Mouse (Mus musculus) limb, embryonic 13.5 days (tissue): Measurements from ENCODE around the gene Vrtn. TPM values are rescaled to one million over a fixed set of nuclear protein-coding genes. Genes with fewer than 3 reads are reported as not detected.

Source experiments
- ATAC-seq: fragments of 200-750 bp; cut with Nextera tagmentation; 2 replicates; pipeline ENCODE4 v1.8.0; 2017; ENCODE audit warnings: low read depth, moderate number of reproducible peaks, moderate TSS enrichment; ENCODE audit not compliant: low FRiP score
- H3K27ac ChIP-seq: fragments of 300-500 bp; sonication (generic); 2 replicates; pipeline ENCODE4 v1.5.1; 2015; ENCODE audit warnings: inconsistent platforms, mild to moderate bottlenecking, moderate library complexity
- H3K27me3 ChIP-seq: fragments of 300-500 bp; sonication (generic); 2 replicates; pipeline ENCODE4 v1.6.1; 2015; ENCODE audit warnings: mild to moderate bottlenecking, inconsistent platforms
- H3K36me3 ChIP-seq: fragments of 300-500 bp; sonication (generic); 2 replicates; pipeline ENCODE4 v1.6.1; 2015; ENCODE audit warnings: inconsistent platforms, mild to moderate bottlenecking, moderate library complexity
- H3K4me1 ChIP-seq: fragments of 300-500 bp; sonication (generic); 2 replicates; pipeline ENCODE4 v1.6.1; 2015; ENCODE audit warnings: inconsistent platforms
- H3K4me2 ChIP-seq: fragments of 300-500 bp; sonication (generic); replicated peaks from 2 replicates; pipeline ENCODE4 v1.6.1; 2015; ENCODE audit warnings: inconsistent platforms, mild to moderate bottlenecking, moderate library complexity
- H3K4me3 ChIP-seq: fragments of 300-500 bp; sonication (generic); 2 replicates; pipeline ENCODE4 v1.5.1; 2015; ENCODE audit warnings: moderate library complexity, mild to moderate bottlenecking, inconsistent platforms
- H3K9ac ChIP-seq: fragments of 300-500 bp; sonication (generic); 2 replicates; pipeline ENCODE4 v1.6.1; 2015; ENCODE audit warnings: mild to moderate bottlenecking, inconsistent platforms
- H3K9me3 ChIP-seq: fragments of 300-500 bp; sonication (generic); 2 replicates; pipeline ENCODE4 v1.6.1; 2016; ENCODE audit warnings: inconsistent platforms
- WGBS: fragments of 180-500 bp; shearing (Covaris S2); methylation state at CpG from one replicate; pipeline ENCODE4 v1.1.7; 2015; 5-methylcytosine and 5-hydroxymethylcytosine counted together
- polyA plus RNA-seq: library from polyadenylated mRNA; unstranded; fragments of >200 nt; fragmentation: Nextera tagmentation; extraction: Ambion mirVana; gene quantifications from 2 replicates; pipeline ENCODE4 v1.2.1, GENCODE M21; 2015

Vrtn gene
- polyA plus RNA-seq, 1 experiment from 2014 or later = 0.10 TPM

DNA sequence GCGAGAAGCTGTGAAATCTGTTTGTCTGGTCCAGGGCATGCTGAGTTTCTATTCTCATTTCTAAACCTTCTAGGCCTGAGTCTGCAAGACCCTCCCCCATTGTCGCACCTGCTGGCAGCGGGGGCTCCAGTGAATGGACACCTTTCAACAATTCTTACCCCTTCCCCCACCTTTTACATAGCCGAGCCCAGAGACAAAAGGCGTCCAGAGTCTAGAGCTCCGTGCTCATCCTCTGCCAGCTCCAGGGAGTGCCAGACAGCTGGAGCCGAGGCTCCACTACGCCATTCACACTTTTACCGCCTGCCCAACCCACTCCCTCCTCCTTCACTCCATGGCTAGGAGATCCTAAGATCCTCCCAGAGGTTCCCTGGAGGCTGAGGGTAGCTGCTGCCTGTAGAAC lies 15.7 kb upstream of the Vrtn start:
- Histone ChIP-seq H3K9me3 (no peaks in the 10 kb centered on the region), H3K27me3 (peaks cover 39% of the 10 kb centered on the region), H3K36me3 (no peaks in the 10 kb centered on the region), H3K9ac (no peak overlapping the region), H3K27ac (no peak overlapping the region), H3K4me2 (no peak overlapping the region), H3K4me3 (no peak overlapping the region), H3K4me1 (no peaks in the 10 kb centered on the region)
- no peak for ATAC-seq
- 4% methylated on average over 9 of the region's 9 CpGs for WGBS

DNA sequence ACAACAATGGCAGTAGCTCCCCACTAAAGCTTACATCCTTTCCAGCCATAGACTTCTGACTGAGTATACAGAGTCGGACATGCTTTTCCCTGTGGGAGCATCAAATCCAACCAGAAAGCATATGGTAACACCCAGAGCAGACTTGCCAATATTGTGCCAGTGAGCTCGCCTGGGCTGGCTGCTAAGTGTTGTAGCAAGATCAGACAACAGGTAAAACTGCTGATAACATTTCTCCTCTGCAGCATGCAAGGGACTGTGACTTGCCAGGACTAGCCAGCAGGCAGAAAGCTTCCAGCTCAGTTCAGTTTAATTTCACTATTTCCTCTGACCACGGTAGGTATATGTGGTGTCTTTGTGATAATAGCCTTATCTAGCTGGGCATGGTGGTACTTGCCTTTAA lies 9.0 kb upstream of the Vrtn start:
- WGBS = 62% methylated on average over 3 of the region's 3 CpGs

DNA sequence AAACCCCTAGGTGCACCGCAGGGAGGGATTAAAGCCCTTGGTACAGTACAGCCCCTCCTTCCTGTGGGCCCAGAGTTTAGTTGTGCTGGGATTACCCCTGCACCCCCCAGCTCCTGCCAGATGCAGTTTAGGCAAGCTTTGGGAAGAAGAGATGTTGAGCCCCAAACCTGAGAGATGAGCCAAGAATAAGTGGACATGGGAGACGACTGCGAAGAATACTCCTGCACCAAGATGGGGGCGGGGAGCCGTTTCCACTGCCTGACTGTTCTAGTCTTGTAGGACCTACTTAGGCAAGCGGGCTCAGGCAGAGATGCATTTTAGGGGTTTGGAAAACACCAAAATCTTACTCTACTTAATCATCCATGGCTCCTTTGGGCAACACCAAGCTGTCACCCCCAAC lies 566 bp upstream of the Vrtn start:
- 18% methylated on average over 6 of the region's 6 CpGs for WGBS
- peaks cover 56% of the 10 kb centered on the region for H3K27me3 ChIP-seq
- no peaks in the 10 kb centered on the region for H3K9me3 ChIP-seq

More for the DNA sequence above, 9.0 kb upstream of the Vrtn start:
- peaks cover 4% of the 10 kb centered on the region; the same call in 1 of the 2 replicates for H3K27me3 ChIP-seq
- H3K27ac ChIP-seq = no peak overlapping the region
- H3K9ac ChIP-seq = no peak overlapping the region
- H3K4me2 ChIP-seq = no peak overlapping the region
- no peak overlapping the region for H3K4me3 ChIP-seq
- H3K4me1 ChIP-seq = no peaks in the 10 kb centered on the region
- no peaks in the 10 kb centered on the region for H3K36me3 ChIP-seq
- H3K9me3 ChIP-seq = no peaks in the 10 kb centered on the region
- no peak for ATAC-seq

GRCm38 (mm10) chr12:84650234-84650633 lies 9.4 kb downstream of the Vrtn start:
- Histone ChIP-seq H3K9me3 (no peaks in the 10 kb centered on the region), H3K4me2 (no peak overlapping the region), H3K27ac (no peak overlapping the region), H3K4me3 (no peak overlapping the region), H3K9ac (no peak overlapping the region), H3K4me1 (no peaks in the 10 kb centered on the region), H3K27me3 (peaks cover 33% of the 10 kb centered on the region; the same call in 1 of the 2 replicates), H3K36me3 (no peaks in the 10 kb centered on the region)
- no peak for ATAC-seq
- 84% methylated on average over 13 of the region's 13 CpGs for WGBS

More for the DNA sequence above, 566 bp upstream of the Vrtn start:
- Histone ChIP-seq H3K36me3 (no peaks in the 10 kb centered on the region), H3K4me3 (no peak overlapping the region), H3K9ac (no peak overlapping the region), H3K4me2 (no peak overlapping the region), H3K27ac (no peak overlapping the region), H3K4me1 (peaks cover 17% of the 10 kb centered on the region)
- no peak for ATAC-seq

DNA sequence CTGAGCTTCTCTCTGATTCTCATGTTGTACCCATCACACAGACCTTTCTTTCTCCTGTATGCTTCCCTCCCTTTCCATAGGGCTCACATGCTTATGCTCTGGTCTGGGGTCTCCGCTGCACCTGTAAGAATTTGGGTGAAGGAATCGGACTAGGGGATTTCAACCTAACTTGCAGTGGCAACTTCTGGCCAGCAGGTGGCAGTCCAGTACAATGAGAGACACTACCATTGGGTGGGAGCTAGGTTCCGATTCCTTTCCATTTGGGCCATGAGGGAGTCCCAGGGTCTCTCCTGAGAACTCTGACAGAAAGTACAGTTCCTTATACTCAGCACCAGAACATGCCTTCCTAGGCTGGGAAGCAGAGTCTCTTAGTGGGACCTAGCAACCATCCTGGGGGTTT lies 13.1 kb downstream of the Vrtn start:
- H3K9ac ChIP-seq = no peak overlapping the region
- H3K36me3 ChIP-seq = no peaks in the 10 kb centered on the region
- H3K27me3 ChIP-seq = peaks cover 28% of the 10 kb centered on the region; the same call in 1 of the 2 replicates
- no peak overlapping the region for H3K27ac ChIP-seq
- WGBS = 23% methylated on average over 3 of the region's 3 CpGs
- H3K4me2 ChIP-seq = no peak overlapping the region
- no peaks in the 10 kb centered on the region for H3K4me1 ChIP-seq
- no peak for ATAC-seq
- no peaks in the 10 kb centered on the region for H3K9me3 ChIP-seq
- no peak overlapping the region for H3K4me3 ChIP-seq

DNA sequence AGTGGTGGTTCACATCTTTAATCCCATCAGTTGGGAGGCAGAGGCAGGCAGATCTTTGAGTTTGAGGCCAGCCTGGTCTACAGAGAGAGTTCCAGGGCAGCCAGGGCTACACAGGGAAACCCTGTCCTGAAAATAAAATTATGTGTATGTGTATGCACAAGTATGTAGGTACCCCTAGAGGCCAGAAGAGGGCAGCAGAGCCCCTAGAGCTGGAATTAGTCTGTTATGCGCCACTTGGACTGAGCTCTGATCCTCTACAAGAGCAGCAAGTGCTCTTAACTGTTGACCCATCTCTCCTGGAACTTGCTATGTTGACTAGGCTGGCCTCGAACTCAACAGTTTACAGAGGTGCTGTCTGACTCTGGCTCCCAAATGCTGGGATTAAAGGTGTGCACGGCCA lies 29.7 kb downstream of the Vrtn start:
- Histone ChIP-seq H3K27me3 (peaks cover 10% of the 10 kb centered on the region), H3K4me2 (no peak overlapping the region), H3K9ac (no peak overlapping the region), H3K36me3 (no peaks in the 10 kb centered on the region), H3K27ac (no peak overlapping the region), H3K9me3 (0 out of 2 replicates have a peak, but pooled peaks cover 4% of the 10 kb centered on the region), H3K4me1 (peaks cover 11% of the 10 kb centered on the region), H3K4me3 (no peak overlapping the region)
- 90% methylated on average over 3 of the region's 3 CpGs for WGBS
- ATAC-seq = no peak

- Histone ChIP-seq H3K9me3 (0 out of 2 replicates have a peak, but pooled peaks cover 4% of the 10 kb centered on the region), H3K27ac (no peak overlapping the region), H3K4me2 (no peak overlapping the region), H3K4me3 (no peak overlapping the region), H3K36me3 (no peaks in the 10 kb centered on the region), H3K9ac (no peak overlapping the region), H3K27me3 (peaks cover 10% of the 10 kb centered on the region), H3K4me1 (peaks cover 11% of the 10 kb centered on the region)
- no peak for ATAC-seq
- WGBS = 19% methylated on average over 10 of the region's 10 CpGs
Measured at GRCm38 (mm10) chr12:84671646-84672045, 30.8 kb downstream of the Vrtn start.

GRCm38 (mm10) chr12:84674666-84675526 lies 34.1 kb downstream of the Vrtn start:
- H3K4me2 ChIP-seq = no peak overlapping the region
- 35% methylated on average over 14 of the region's 14 CpGs for WGBS
- H3K9me3 ChIP-seq = 0 out of 2 replicates have a peak, but pooled peaks cover 4% of the 10 kb centered on the region
- no peak overlapping the region for H3K27ac ChIP-seq
- no peak overlapping the region for H3K9ac ChIP-seq
- peaks cover 11% of the 10 kb centered on the region for H3K4me1 ChIP-seq
- no peak for ATAC-seq
- H3K27me3 ChIP-seq = peaks cover 21% of the 10 kb centered on the region
- no peak overlapping the region for H3K4me3 ChIP-seq
- H3K36me3 ChIP-seq = no peaks in the 10 kb centered on the region

DNA sequence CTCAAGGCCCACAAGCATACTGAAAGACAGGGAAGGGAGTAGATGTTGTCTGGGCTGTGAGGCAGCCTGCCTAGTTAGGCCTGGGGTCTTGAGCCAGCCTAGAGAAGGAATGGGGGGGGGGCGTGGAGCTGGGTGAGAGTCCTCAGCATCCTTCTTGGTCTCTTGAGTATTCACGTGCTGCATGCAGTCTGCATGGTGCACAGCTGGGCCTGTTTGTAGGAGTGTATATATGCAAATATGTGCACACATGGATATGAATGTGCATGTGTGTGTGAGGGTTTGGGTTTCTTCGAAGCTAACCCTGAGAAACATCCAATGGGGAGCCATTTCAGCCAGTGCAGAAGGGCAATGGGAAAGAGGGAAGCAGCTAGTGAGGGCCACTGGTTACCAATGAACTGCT lies 35.2 kb downstream of the Vrtn start:
- no peak overlapping the region for H3K4me3 ChIP-seq
- no peak overlapping the region for H3K9ac ChIP-seq
- H3K36me3 ChIP-seq = no peaks in the 10 kb centered on the region
- H3K4me1 ChIP-seq = peaks cover 11% of the 10 kb centered on the region
- H3K27ac ChIP-seq = no peak overlapping the region
- peaks cover 30% of the 10 kb centered on the region for H3K27me3 ChIP-seq
- ATAC-seq = no peak
- H3K4me2 ChIP-seq = no peak overlapping the region
- WGBS = 78% methylated on average over 3 of the region's 3 CpGs
- no peaks in the 10 kb centered on the region for H3K9me3 ChIP-seq

DNA sequence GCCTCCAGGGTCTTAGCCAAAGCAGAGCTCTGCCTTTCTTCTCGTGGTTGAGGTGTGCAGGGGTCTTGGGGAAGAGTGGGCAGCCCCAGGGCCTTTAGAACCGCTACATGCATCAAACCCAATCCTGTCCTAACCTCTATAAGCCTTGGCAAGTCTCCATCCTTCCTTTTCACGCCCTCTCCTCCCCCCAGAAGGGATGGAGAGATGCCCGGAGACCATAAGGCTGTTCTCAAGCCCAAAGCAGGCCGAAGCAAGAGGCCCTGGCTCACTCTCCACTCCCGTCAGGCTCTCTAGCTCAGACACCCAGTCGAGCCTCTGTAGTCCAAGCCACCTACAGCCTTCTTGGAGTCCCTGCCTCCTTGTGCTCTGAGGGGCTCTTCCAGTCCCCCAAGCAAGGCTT lies 43.8 kb downstream of the Vrtn start:
- Histone ChIP-seq H3K27me3 (peaks cover 27% of the 10 kb centered on the region), H3K9ac (no peak overlapping the region), H3K4me1 (no peaks in the 10 kb centered on the region), H3K4me2 (no peak overlapping the region), H3K36me3 (no peaks in the 10 kb centered on the region), H3K4me3 (no peak overlapping the region), H3K27ac (no peak overlapping the region), H3K9me3 (no peaks in the 10 kb centered on the region)
- 72% methylated on average over 7 of the region's 7 CpGs for WGBS
- no peak for ATAC-seq

- no peak overlapping the region for H3K4me2 ChIP-seq
- no peaks in the 10 kb centered on the region for H3K4me1 ChIP-seq
- no peaks in the 10 kb centered on the region for H3K36me3 ChIP-seq
- WGBS = 42% methylated on average over 4 of the region's 4 CpGs
- no peaks in the 10 kb centered on the region for H3K9me3 ChIP-seq
- H3K4me3 ChIP-seq = no peak overlapping the region
- no peak overlapping the region for H3K9ac ChIP-seq
- ATAC-seq = no peak
- H3K27me3 ChIP-seq = peaks cover 14% of the 10 kb centered on the region
- H3K27ac ChIP-seq = no peak overlapping the region
Measured at GRCm38 (mm10) chr12:84686176-84686575, 45.4 kb downstream of the Vrtn start.

DNA sequence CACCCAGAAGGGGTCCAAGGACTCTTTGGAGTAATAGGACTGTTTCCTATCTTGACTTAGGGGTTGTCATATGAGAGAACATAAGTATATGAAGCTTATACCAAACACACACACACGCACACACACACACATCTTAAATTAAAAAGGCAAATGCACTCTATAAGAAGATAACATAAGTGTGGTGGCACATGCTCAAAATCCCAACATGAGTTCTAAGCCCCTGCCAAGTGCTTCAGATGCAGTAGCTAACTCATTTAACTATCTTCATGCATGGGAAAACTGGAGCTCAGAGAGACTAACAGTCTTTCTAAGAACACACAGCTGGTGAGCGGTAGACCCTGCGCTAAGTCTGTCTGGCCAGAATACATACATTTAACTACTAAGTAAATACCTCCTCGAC lies 46.7 kb downstream of the Vrtn start:
- no peak for ATAC-seq
- no peak overlapping the region for H3K27ac ChIP-seq
- WGBS = 91% methylated on average over 4 of the region's 4 CpGs
- no peaks in the 10 kb centered on the region for H3K36me3 ChIP-seq
- no peaks in the 10 kb centered on the region for H3K9me3 ChIP-seq
- no peak overlapping the region for H3K9ac ChIP-seq
- no peak overlapping the region for H3K4me3 ChIP-seq
- no peak overlapping the region for H3K4me2 ChIP-seq
- H3K27me3 ChIP-seq = peaks cover 6% of the 10 kb centered on the region; the same call in 1 of the 2 replicates
- H3K4me1 ChIP-seq = no peaks in the 10 kb centered on the region

GRCm38 (mm10) chr12:84689051-84689450 lies 48.2 kb downstream of the Vrtn start:
- no peak overlapping the region for H3K27ac ChIP-seq
- H3K9ac ChIP-seq = no peak overlapping the region
- WGBS = 83% methylated on average over 11 of the region's 11 CpGs
- H3K4me1 ChIP-seq = no peaks in the 10 kb centered on the region
- H3K9me3 ChIP-seq = no peaks in the 10 kb centered on the region
- H3K36me3 ChIP-seq = no peaks in the 10 kb centered on the region
- no peak overlapping the region for H3K4me3 ChIP-seq
- no peak overlapping the region for H3K4me2 ChIP-seq
- ATAC-seq = no peak
- peaks cover 6% of the 10 kb centered on the region; the same call in 1 of the 2 replicates for H3K27me3 ChIP-seq
